Mouse (Mus musculus) stomach, postnatal 0 days (tissue): ENCODE data around the gene Zdhhc21. TPM values are rescaled to one million over a fixed set of nuclear protein-coding genes. Genes with fewer than 3 reads are reported as not detected.
A peak's percentile ranks its signal among the peaks of the same experiment; 100 is the strongest.

ENCODE experiments used
- ATAC-seq: fragments of 200-750 bp; cut with Nextera tagmentation; 2 replicates; pipeline ENCODE4 v1.8.0; 2017; ENCODE audit not compliant: low FRiP score, low TSS enrichment
- DNase-seq: peaks from one replicate; pipeline ENCODE4 v3.0.0-alpha.2; 2016; ENCODE audit warnings: low spot score
- H3K27ac ChIP-seq: fragments of 300-500 bp; sonication (generic); replicated peaks from 2 replicates; pipeline ENCODE4 v1.5.1; 2014; ENCODE audit warnings: mild to moderate bottlenecking, control low read depth
- H3K27me3 ChIP-seq: fragments of 300-500 bp; sonication (generic); 2 replicates; pipeline ENCODE4 v1.6.1; 2014; ENCODE audit warnings: low read length; ENCODE audit not compliant: control insufficient read depth, insufficient read depth
- H3K36me3 ChIP-seq: fragments of 300-500 bp; sonication (generic); 2 replicates; pipeline ENCODE4 v1.6.1; 2014; ENCODE audit warnings: low read length, mixed read lengths; ENCODE audit not compliant: control insufficient read depth, insufficient read depth
- H3K4me1 ChIP-seq: fragments of 300-500 bp; sonication (generic); replicated peaks from 2 replicates; pipeline ENCODE4 v1.6.1; 2014; ENCODE audit warnings: antibody characterized with exemption; ENCODE audit not compliant: control insufficient read depth, insufficient read depth
- H3K4me2 ChIP-seq: fragments of 300-500 bp; sonication (generic); replicated peaks from 2 replicates; pipeline ENCODE4 v1.6.1; 2014; ENCODE audit warnings: low read depth, mild to moderate bottlenecking, control low read depth, moderate library complexity
- H3K4me3 ChIP-seq: fragments of 300-500 bp; sonication (generic); 2 replicates; pipeline ENCODE4 v1.5.1; 2014; ENCODE audit warnings: low read depth, low read length, control low read depth
- H3K9ac ChIP-seq: fragments of 300-500 bp; sonication (generic); 2 replicates; pipeline ENCODE4 v1.6.1; 2014; ENCODE audit warnings: mild to moderate bottlenecking, low read length, control low read depth, mixed read lengths
- H3K9me3 ChIP-seq: fragments of 300-500 bp; sonication (generic); 2 replicates; pipeline ENCODE4 v1.6.1; 2016; ENCODE audit warnings: low read length; ENCODE audit not compliant: control insufficient read depth
- CTCF ChIP-seq: IDR thresholded peaks from 2 replicates; pipeline ENCODE4 v1.5.1; 2016; ENCODE audit warnings: antibody characterized with exemption, low read depth, mild to moderate bottlenecking, moderate library complexity
- EP300 ChIP-seq: optimal IDR thresholded peaks from 2 replicates; pipeline ENCODE3; 2016; ENCODE audit warnings: antibody characterized with exemption
- WGBS: fragments of 180-500 bp; shearing (Covaris S2); extraction: QIAGEN DNeasy Blood & Tissue Kit; methylation state at CpG from one replicate; pipeline ENCODE4 v1.1.7; 2014; 5-methylcytosine and 5-hydroxymethylcytosine counted together
- polyA plus RNA-seq: library from polyadenylated mRNA; unstranded; fragments of >200 nt; fragmentation: Nextera tagmentation; extraction: Ambion mirVana; gene quantifications from 2 replicates; pipeline ENCODE4 v1.2.1, GENCODE M21; 2015

Gene Zdhhc21
- polyA plus RNA-seq, 1 experiment from 2014 or later = 10.4 TPM

DNA sequence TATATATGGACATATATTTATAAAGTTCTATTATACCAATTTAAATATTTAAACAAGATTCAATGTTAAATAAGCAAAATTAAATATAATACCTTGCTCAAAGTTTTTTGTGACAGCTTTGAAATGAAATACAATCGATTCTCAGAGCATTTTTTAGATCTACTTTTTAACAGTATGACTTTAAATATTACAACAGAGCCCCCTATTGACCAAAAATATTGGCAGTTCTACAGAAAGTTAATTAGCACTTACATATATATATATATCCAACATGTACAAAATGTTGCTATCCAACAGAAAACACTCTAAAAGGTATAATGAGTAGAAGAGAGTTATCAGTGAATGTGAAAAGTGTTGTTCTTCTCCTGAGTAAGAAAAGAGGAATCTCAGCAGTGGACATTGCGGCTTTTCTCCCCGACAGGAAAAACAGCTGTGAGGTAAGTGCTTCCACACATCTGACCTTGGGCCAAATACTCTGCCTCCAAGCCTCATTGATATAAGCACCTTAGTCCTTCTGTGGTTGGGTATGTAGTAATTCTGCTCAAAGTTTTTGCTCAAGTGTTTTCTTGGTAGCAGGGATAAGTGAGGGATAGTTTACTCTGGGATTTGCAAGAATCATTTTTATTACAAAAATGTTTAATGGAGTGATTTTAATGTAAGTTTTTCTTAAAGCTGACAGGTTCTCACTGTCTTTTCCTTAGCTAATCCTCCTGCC lies 22.1 kb downstream of the Zdhhc21 start:
- whole genome bisulfite sequencing = 63% methylated on average over 3 of the region's 3 CpGs
- H3K4me3 ChIP-seq = no peak overlapping the region
- H3K27ac ChIP-seq = no peak overlapping the region
- no peak for DNase-seq
- H3K9ac ChIP-seq = no peak overlapping the region
- H3K9me3 ChIP-seq = no peaks in the 10 kb centered on the region
- no peaks in the 10 kb centered on the region for H3K27me3 ChIP-seq
- peaks cover 5% of the 10 kb centered on the region; the same call in 1 of the 2 replicates for H3K36me3 ChIP-seq
- no peaks in the 10 kb centered on the region for H3K4me1 ChIP-seq
- TF ChIP-seq CTCF = peak; percentile 48
- no peak for TF ChIP-seq EP300
- H3K4me2 ChIP-seq = no peak overlapping the region
- ATAC-seq = no peak

DNA sequence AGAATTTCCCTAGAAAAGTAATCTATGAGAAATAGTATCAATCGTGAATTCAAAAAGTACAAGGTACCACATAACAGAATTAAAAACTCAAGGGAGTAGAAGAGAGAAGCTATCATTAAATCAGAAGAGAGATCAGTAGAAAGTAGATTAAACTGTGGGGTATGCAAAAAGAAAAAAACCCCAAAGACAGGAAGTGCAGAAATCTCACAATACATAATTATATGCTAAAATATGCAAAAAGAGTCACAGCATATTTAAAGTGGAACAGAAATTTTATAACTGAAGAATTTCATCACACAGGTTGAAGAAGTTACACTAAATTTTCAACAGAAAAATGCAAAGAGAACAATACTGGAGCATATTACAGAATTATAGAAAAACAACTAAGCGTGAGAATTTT lies 28.6 kb downstream of the Zdhhc21 start:
- TF ChIP-seq CTCF (no peak), EP300 (no peak)
- DNase-seq (no peak), ATAC-seq (no peak)
- Histone ChIP-seq H3K27me3 (no peaks in the 10 kb centered on the region), H3K4me1 (no peaks in the 10 kb centered on the region), H3K36me3 (0 out of 2 replicates have a peak, but pooled peaks cover 3% of the 10 kb centered on the region), H3K9ac (no peak overlapping the region), H3K4me3 (no peak overlapping the region), H3K27ac (no peak overlapping the region), H3K9me3 (no peaks in the 10 kb centered on the region), H3K4me2 (no peak overlapping the region)
- 94% methylated on average over 2 of the region's 2 CpGs for WGBS

DNA sequence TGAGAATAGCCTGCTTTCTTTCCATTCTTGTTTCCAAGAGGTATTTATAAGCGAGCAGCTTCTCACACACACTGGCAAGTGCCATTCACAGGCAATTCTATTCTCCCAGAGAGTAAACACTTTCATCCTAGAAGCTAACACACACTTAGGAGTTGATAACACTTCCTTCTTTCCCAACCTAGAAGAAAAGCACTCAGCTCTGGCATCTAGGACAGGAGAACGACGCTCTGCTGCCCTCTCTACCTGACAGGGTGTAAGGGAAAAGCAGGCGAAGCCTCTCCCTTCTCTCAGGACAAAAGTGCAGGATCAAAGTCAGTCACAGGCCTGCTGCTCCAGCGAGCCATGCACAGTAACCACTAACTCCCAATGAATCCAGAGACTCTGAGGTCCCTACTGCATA lies 30.3 kb downstream of the Zdhhc21 start:
- Histone ChIP-seq H3K27ac (no peak overlapping the region), H3K4me1 (no peaks in the 10 kb centered on the region), H3K9me3 (no peaks in the 10 kb centered on the region), H3K27me3 (no peaks in the 10 kb centered on the region), H3K9ac (no peak overlapping the region), H3K36me3 (no peaks in the 10 kb centered on the region), H3K4me3 (no peak overlapping the region), H3K4me2 (no peak overlapping the region)
- TF ChIP-seq EP300 (no peak), CTCF (peak; percentile 17; the same call in 1 of the 2 replicates)
- no peak for ATAC-seq
- no peak for DNase-seq
- 51% methylated on average over 5 of the region's 5 CpGs for WGBS

DNA sequence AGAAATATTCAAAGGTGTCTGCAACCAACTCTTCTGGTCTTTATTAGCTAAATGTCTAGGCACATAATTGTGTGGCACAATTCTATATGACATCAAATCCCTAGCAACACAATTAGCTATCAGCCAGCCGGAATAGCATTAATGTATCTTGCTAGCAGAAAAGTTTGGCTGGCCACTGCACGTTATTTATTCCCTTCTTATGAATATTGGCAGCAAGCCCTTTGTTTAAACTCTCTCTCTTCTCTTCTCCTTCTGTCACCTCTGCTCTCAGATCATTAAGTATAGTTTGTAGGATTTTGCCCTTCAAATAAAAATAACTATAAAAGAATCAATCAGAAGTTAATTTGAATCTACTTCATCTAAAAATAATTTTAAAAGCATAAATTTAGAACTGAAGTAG lies 32.8 kb downstream of the Zdhhc21 start:
- Histone ChIP-seq H3K9ac (no peak overlapping the region), H3K9me3 (no peaks in the 10 kb centered on the region), H3K27ac (no peak overlapping the region), H3K27me3 (no peaks in the 10 kb centered on the region), H3K4me3 (no peak overlapping the region), H3K36me3 (no peaks in the 10 kb centered on the region), H3K4me1 (no peaks in the 10 kb centered on the region), H3K4me2 (no peak overlapping the region)
- DNase-seq (no peak), ATAC-seq (no peak)
- 47% methylated on average over 2 of the region's 2 CpGs for WGBS
- TF ChIP-seq CTCF (no peak), EP300 (no peak)

DNA sequence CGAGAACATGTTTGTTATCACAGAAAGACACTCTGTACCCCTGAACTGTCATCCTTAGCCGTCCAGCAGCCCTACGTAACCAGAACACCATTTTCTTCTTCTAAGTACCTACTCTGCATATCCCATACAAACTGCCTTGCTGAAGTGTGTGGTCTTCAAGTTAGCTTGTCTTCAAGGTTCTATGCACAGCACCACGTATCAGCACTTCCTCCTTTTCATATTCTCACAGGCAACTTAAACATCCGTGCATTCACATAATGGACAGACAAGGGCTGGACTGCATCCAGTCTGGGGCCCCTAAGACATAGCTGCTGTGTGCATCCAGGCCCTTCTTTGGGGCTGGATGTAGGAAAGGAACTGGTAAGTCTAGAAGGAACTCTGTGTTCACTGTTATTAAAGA lies 41.9 kb downstream of the Zdhhc21 start:
- ATAC-seq = no peak
- 83% methylated on average over 5 of the region's 5 CpGs for WGBS

DNA sequence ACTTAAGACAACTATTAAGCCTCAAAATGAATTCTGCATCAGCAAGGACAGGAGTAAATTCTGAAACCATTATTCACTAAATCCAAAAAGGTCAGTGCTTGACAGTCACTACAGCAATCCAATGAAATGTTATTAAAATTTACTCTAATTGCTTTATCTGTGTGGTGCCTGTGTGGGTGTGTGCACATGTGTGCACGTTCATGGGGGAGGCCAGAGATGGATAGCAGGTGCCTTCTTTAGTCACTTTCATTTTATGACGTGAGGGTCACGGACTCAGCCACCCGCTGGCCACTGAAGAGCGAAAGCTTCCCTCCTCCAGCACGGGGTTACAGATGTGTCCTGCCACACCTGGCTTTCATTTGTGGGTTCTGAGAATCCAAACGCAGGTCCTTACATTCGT lies 43.4 kb downstream of the Zdhhc21 start:
- 94% methylated on average over 8 of the region's 8 CpGs for WGBS

More for the DNA sequence above, 41.9 kb downstream of the Zdhhc21 start:
- TF ChIP-seq CTCF (no peak), EP300 (no peak)
- H3K27ac ChIP-seq = no peak overlapping the region
- DNase-seq = no peak
- H3K9ac ChIP-seq = no peak overlapping the region
- H3K9me3 ChIP-seq = no peaks in the 10 kb centered on the region
- no peak overlapping the region for H3K4me2 ChIP-seq
- H3K4me1 ChIP-seq = no peaks in the 10 kb centered on the region
- no peaks in the 10 kb centered on the region for H3K36me3 ChIP-seq
- no peak overlapping the region for H3K4me3 ChIP-seq
- no peaks in the 10 kb centered on the region for H3K27me3 ChIP-seq

More for the DNA sequence above, 43.4 kb downstream of the Zdhhc21 start:
- Histone ChIP-seq H3K4me1 (no peaks in the 10 kb centered on the region), H3K36me3 (no peaks in the 10 kb centered on the region), H3K4me2 (no peak overlapping the region), H3K27me3 (no peaks in the 10 kb centered on the region), H3K27ac (no peak overlapping the region), H3K9ac (no peak overlapping the region), H3K9me3 (no peaks in the 10 kb centered on the region), H3K4me3 (no peak overlapping the region)
- no peak for DNase-seq
- ATAC-seq = no peak
- TF ChIP-seq EP300 (no peak), CTCF (no peak)
